Mouse (Mus musculus): ENCODE results near the gene Cd5.

DNA sequence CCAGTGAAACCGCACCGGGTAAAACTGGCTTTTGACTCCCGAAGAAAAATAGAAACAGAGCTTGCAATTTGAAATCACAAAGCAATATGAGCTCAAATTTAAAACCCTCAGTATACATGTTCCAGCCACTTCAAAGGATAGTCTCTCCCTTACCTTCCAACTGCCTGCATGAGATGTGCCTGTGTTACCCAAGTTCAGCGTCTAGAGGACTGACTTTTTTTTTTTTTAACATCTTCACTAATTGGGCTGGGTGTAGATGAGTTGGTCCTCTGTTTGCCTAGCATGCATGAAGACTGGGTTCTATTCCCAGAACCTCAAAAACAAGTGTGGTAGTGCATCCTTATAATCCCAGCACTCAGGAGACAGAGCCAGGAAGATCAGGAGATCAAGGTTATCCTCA, 38.1 kb upstream of the Cd5 start:
- TF ChIP-seq CTCF (conservative IDR thresholded peaks at IDR 0.05; ENCODE audit: low read length): no peak
- no peak for TF ChIP-seq NANOG (IDR thresholded peaks at IDR 0.05; ENCODE audit: borderline replicate concordance, low read length)
- TF ChIP-seq POU5F1 (IDR thresholded peaks at IDR 0.05; ENCODE audit: borderline replicate concordance, low read length): no peak

Data from E14TG2a.4 (cell line).